Mouse (Mus musculus): ENCODE results near the gene Rhcg. TPM values are rescaled to one million over a fixed set of nuclear protein-coding genes. Genes with fewer than 3 reads are reported as not detected.
A peak's percentile ranks its signal among the peaks of the same experiment; 100 is the strongest.

The Rhcg gene
- polyA plus RNA-seq, 1 experiment from 2014 or later = 0.20 TPM

DNA sequence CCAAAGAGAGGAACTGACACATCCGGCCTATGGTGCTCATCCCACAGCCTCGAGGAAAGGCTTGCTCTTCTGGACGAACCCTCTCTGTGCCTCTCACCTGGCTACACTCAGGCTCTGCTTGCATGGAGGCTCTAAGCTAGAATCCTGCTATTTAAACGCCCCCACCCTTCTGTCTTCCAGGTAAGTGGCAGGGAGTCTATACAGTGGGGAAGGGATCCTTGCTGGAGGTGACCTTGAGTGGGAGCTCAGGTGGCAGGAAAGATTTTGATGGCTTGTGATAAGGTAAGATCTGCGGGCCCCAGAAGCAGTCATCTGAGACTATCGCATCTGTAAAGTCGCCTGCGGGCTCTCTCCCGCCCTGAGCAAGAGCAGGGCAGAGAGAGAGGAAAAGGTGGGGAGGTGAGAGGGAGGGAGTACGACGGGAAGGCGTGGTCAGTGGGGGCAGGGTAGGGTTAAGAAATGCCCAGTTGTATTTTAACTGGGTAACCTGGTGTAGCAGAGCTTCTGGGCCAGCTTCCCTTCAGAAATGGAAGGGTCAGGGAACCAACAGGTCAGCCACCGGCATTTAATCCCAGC, 14.4 kb upstream of the Rhcg start:
- H3K36me3 ChIP-seq (ENCODE audit: control insufficient read depth, insufficient read depth, low read length) = no peaks in the 10 kb centered on the region
- ATAC-seq = no peak

DNA sequence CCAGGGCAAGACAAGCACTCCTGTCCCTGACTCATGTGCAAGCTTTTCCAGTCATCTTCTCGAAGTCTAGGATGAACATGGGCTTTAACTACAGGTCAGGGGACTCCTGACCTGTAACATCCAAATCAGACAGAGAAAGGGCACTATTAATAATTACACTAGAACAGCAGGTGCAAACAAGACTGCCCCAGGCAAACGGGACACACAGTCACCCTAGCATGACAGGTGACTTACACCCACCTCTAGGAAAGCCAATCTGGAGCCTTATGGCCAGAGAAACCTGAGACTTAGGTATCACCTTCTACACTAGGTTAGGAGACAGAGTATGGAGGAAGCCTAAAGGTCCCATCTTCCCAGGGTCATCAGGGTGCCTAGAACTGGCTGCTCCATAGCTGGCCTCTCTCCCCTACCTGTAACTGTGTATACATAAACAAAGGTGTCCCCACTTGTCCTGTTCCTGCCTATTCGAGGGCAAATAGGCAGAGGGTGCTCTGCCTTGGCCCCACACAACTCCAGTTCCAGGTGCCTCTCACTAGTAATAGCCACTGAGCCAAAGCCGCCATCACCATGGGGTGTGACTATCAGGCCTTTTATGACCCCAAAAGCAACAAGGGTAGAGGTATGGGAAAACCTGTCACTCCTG, 10.9 kb upstream of the Rhcg start:
- Histone ChIP-seq H3K27me3 (replicated peaks; ENCODE audit: control insufficient read depth, insufficient read depth, low read length) (no peaks in the 10 kb centered on the region), H3K27ac (ENCODE audit: low read length) (no peak overlapping the region), H3K4me2 (ENCODE audit: low read depth, low read length) (no peak overlapping the region), H3K9ac (ENCODE audit: low read depth, low read length) (no peak overlapping the region), H3K36me3 (ENCODE audit: control insufficient read depth, insufficient read depth, low read length) (no peaks in the 10 kb centered on the region), H3K4me3 (ENCODE audit: low read length) (no peak overlapping the region), H3K9me3 (ENCODE audit: control insufficient read depth, low read length) (no peaks in the 10 kb centered on the region), H3K4me1 (ENCODE audit: control insufficient read depth, insufficient read depth, low read length) (no peaks in the 10 kb centered on the region)
- no peak for ATAC-seq
- WGBS = 57% methylated on average over 4 of the region's 4 CpGs

More for the DNA sequence above, 14.4 kb upstream of the Rhcg start:
- no peaks in the 10 kb centered on the region for H3K4me1 ChIP-seq (ENCODE audit: control insufficient read depth, insufficient read depth, low read length)
- no peak overlapping the region for H3K27ac ChIP-seq (ENCODE audit: low read length)
- WGBS = 23% methylated on average over 13 of the region's 13 CpGs
- H3K9ac ChIP-seq (ENCODE audit: low read depth, low read length) = no peak overlapping the region
- no peak overlapping the region for H3K4me2 ChIP-seq (ENCODE audit: low read depth, low read length)
- no peaks in the 10 kb centered on the region for H3K9me3 ChIP-seq (ENCODE audit: control insufficient read depth, low read length)
- H3K4me3 ChIP-seq (ENCODE audit: low read length) = no peak overlapping the region
- no peaks in the 10 kb centered on the region for H3K27me3 ChIP-seq (replicated peaks; ENCODE audit: control insufficient read depth, insufficient read depth, low read length)

DNA sequence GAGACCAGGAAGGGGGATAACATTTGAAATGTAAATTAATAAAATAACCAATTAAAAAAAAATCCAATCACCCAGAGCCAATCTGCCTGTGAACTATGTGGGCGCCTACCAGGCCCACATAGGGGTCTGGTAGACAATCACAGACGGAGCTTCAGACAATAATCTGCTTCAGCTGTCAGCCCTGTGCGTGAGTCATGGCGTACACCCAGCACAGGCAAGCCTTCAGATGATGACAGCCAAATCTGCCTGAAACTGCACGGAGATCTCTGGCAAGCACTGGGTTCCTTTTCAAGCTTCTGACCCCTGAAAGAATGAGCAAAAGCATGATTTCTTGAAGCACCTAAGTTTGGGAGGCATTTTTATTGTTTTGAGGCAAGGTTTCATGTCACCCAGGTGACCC, 8.7 kb upstream of the Rhcg start:
- Histone ChIP-seq H3K9me3 (ENCODE audit: control insufficient read depth, low read length) (no peaks in the 10 kb centered on the region), H3K27ac (ENCODE audit: low read length) (no peak overlapping the region), H3K9ac (ENCODE audit: low read depth, low read length) (no peak overlapping the region), H3K4me2 (ENCODE audit: low read depth, low read length) (no peak overlapping the region), H3K27me3 (replicated peaks; ENCODE audit: control insufficient read depth, insufficient read depth, low read length) (no peaks in the 10 kb centered on the region), H3K4me3 (ENCODE audit: low read length) (no peak overlapping the region), H3K4me1 (ENCODE audit: control insufficient read depth, insufficient read depth, low read length) (no peaks in the 10 kb centered on the region), H3K36me3 (ENCODE audit: control insufficient read depth, insufficient read depth, low read length) (no peaks in the 10 kb centered on the region)
- ATAC-seq = no peak
- WGBS = 82% methylated on average over 5 of the region's 5 CpGs

DNA sequence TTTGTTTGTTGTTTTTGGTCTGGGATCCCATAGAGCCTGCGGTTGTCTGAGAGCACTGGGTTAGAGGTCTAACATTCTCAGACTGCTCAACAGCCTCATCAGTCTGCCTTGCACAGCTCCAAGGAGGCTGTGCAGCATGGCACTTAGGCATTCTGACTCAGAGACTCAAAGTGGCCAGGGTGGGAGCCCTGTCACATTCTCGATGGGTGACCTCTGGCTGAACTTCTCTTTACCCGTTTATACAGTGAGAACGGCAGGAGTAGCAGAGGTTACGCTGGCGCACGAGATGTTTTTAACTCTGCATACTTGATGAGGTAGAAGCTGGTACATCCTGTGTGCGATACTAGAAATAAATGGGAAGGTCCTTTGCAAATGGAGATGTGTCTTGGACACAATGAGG, 5.6 kb upstream of the Rhcg start:
- H3K36me3 ChIP-seq (ENCODE audit: control insufficient read depth, insufficient read depth, low read length) = no peaks in the 10 kb centered on the region
- H3K27me3 ChIP-seq (replicated peaks; ENCODE audit: control insufficient read depth, insufficient read depth, low read length) = peaks cover 2% of the 10 kb centered on the region; the same call in 1 of the 2 replicates
- ATAC-seq = no peak
- 41% methylated on average over 8 of the region's 8 CpGs for WGBS
- no peak overlapping the region for H3K4me3 ChIP-seq (ENCODE audit: low read length)
- no peak overlapping the region for H3K4me2 ChIP-seq (ENCODE audit: low read depth, low read length)
- no peaks in the 10 kb centered on the region for H3K9me3 ChIP-seq (ENCODE audit: control insufficient read depth, low read length)
- H3K4me1 ChIP-seq (ENCODE audit: control insufficient read depth, insufficient read depth, low read length) = no peaks in the 10 kb centered on the region
- no peak overlapping the region for H3K9ac ChIP-seq (ENCODE audit: low read depth, low read length)
- no peak overlapping the region for H3K27ac ChIP-seq (ENCODE audit: low read length)

DNA sequence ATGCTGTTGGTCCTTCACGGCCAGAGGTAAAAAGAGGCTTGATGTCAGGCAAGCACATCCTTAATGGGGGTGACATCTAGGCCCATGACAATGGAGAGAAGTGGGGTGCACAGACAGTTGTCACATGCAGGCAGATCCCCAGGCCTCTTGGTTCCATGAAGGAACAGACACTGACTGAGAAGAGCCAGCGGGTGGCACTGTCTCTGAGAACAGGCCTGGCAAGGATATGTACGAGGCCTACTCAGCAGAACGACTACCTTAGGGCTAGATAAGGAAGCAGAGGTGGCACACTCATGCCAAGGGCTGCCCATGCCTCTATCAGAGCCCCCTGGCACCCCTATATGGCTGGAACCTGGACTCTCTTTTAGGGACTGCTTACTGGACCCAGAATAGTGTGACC, 2.0 kb upstream of the Rhcg start:
- WGBS = 66% methylated on average over 4 of the region's 4 CpGs
- H3K36me3 ChIP-seq (ENCODE audit: control insufficient read depth, insufficient read depth, low read length) = no peaks in the 10 kb centered on the region
- H3K9ac ChIP-seq (ENCODE audit: low read depth, low read length) = no peak overlapping the region
- H3K4me1 ChIP-seq (ENCODE audit: control insufficient read depth, insufficient read depth, low read length) = 0 out of 2 replicates have a peak, but pooled peaks cover 5% of the 10 kb centered on the region
- H3K4me3 ChIP-seq (ENCODE audit: low read length) = no peak overlapping the region
- no peak overlapping the region for H3K4me2 ChIP-seq (ENCODE audit: low read depth, low read length)
- ATAC-seq = no peak
- H3K27me3 ChIP-seq (replicated peaks; ENCODE audit: control insufficient read depth, insufficient read depth, low read length) = peaks cover 34% of the 10 kb centered on the region
- H3K9me3 ChIP-seq (ENCODE audit: control insufficient read depth, low read length) = no peaks in the 10 kb centered on the region
- no peak overlapping the region for H3K27ac ChIP-seq (ENCODE audit: low read length)

DNA sequence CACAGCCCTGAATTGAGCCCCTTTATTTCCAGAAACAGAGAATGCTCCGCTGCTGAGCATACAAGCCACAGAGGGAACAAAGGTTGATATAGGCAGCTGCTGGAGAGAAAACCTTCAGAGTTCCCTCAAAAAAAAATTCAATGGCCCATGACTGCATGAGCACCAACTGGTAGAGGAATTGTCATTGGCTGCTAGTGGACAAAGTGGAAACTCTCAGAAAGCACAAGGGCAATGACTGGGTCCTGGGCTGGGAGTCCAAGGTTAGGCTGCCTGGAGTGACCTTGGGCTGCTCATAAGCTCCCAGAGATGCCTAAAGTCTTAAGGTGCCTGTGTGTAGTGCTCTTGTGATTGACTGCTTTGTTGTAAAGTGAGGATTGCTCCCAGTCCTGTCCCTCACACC, 1.5 kb downstream of the Rhcg start:
- Histone ChIP-seq H3K4me3 (ENCODE audit: low read length) (no peak overlapping the region), H3K9me3 (ENCODE audit: control insufficient read depth, low read length) (no peaks in the 10 kb centered on the region), H3K27ac (ENCODE audit: low read length) (no peak overlapping the region), H3K4me1 (ENCODE audit: control insufficient read depth, insufficient read depth, low read length) (0 out of 2 replicates have a peak, but pooled peaks cover 5% of the 10 kb centered on the region), H3K9ac (ENCODE audit: low read depth, low read length) (no peak overlapping the region), H3K27me3 (replicated peaks; ENCODE audit: control insufficient read depth, insufficient read depth, low read length) (peaks cover 43% of the 10 kb centered on the region), H3K4me2 (ENCODE audit: low read depth, low read length) (no peak overlapping the region), H3K36me3 (ENCODE audit: control insufficient read depth, insufficient read depth, low read length) (no peaks in the 10 kb centered on the region)
- 66% methylated on average over 1 of the region's 1 CpGs for WGBS
- no peak for ATAC-seq

DNA sequence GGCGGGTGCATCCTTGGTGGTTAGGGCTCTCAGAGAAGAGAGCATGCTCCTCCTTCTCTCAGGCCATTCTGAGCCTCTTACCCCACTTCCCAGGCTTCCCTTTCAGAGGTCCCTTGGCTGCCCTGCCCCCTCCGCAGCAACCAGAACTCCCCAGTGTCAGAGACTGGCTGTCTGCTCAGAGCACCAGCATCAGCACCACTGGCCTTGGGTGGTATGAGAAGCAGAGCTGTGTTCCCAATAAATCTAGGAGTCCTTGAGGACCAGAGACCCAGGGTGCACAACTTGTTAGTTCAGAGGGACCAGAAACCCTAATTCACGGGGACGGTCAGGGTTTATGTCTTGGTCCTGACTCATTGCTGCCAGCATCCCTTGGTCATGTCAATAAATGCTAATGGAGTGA, 2.4 kb downstream of the Rhcg start:
- 0 out of 2 replicates have a peak, but pooled peaks cover 5% of the 10 kb centered on the region for H3K4me1 ChIP-seq (ENCODE audit: control insufficient read depth, insufficient read depth, low read length)
- no peak overlapping the region for H3K4me3 ChIP-seq (ENCODE audit: low read length)
- no peak overlapping the region for H3K4me2 ChIP-seq (ENCODE audit: low read depth, low read length)
- no peak overlapping the region for H3K9ac ChIP-seq (ENCODE audit: low read depth, low read length)
- 77% methylated on average over 4 of the region's 4 CpGs for WGBS
- H3K9me3 ChIP-seq (ENCODE audit: control insufficient read depth, low read length) = no peaks in the 10 kb centered on the region
- no peak for ATAC-seq
- H3K36me3 ChIP-seq (ENCODE audit: control insufficient read depth, insufficient read depth, low read length) = no peaks in the 10 kb centered on the region
- H3K27me3 ChIP-seq (replicated peaks; ENCODE audit: control insufficient read depth, insufficient read depth, low read length) = peaks cover 43% of the 10 kb centered on the region
- H3K27ac ChIP-seq (ENCODE audit: low read length) = no peak overlapping the region

DNA sequence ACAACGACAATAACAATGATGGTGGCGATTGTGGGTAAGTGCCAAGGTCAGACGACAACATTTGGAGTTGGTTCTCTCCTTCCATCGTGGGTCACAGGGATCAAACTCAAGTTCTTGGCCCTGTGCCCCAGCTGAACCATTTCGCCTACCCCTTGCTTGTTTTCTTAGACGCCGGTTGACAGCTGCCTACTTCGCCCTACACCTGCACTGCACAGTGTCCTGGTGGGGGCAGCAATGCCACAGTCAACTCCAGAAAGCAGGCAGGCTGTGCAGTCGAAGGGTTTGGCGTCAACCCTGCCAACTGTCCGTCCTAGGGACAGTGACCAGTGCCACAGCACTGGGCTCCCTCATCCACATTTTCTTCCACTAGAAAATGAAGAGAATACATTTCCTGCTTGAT, 4.1 kb downstream of the Rhcg start:
- peaks cover 43% of the 10 kb centered on the region for H3K27me3 ChIP-seq (replicated peaks; ENCODE audit: control insufficient read depth, insufficient read depth, low read length)
- no peaks in the 10 kb centered on the region for H3K9me3 ChIP-seq (ENCODE audit: control insufficient read depth, low read length)
- no peak overlapping the region for H3K9ac ChIP-seq (ENCODE audit: low read depth, low read length)
- 57% methylated on average over 11 of the region's 11 CpGs for WGBS
- ATAC-seq = no peak
- no peaks in the 10 kb centered on the region for H3K36me3 ChIP-seq (ENCODE audit: control insufficient read depth, insufficient read depth, low read length)
- no peak overlapping the region for H3K4me3 ChIP-seq (ENCODE audit: low read length)
- H3K4me2 ChIP-seq (ENCODE audit: low read depth, low read length) = no peak overlapping the region
- H3K4me1 ChIP-seq (ENCODE audit: control insufficient read depth, insufficient read depth, low read length) = 0 out of 2 replicates have a peak, but pooled peaks cover 5% of the 10 kb centered on the region
- no peak overlapping the region for H3K27ac ChIP-seq (ENCODE audit: low read length)

DNA sequence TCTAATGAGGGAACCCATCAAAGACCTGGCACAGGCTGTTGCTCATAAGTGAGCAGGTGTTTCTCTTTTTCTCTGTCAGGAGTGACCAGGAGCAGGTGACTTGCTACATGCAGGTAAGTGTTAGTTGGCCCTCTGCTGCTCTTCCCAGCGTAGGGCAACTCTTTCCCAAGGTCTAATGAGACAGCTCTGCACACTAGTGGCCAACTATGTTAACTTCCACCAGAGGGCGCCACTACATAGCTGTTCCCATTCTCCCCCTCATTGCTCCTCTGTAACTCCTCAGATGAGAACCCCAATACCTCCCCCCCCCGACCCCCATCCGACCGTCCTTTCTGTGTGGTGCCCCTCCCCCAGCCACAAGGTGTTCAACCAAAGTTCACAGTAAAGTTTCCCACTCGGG, 4.7 kb downstream of the Rhcg start:
- peaks cover 5% of the 10 kb centered on the region; the same call in 1 of the 2 replicates for H3K4me1 ChIP-seq (ENCODE audit: control insufficient read depth, insufficient read depth, low read length)
- H3K4me3 ChIP-seq (ENCODE audit: low read length) = no peak overlapping the region
- H3K9me3 ChIP-seq (ENCODE audit: control insufficient read depth, low read length) = no peaks in the 10 kb centered on the region
- no peak overlapping the region for H3K9ac ChIP-seq (ENCODE audit: low read depth, low read length)
- 10% methylated on average over 6 of the region's 6 CpGs for WGBS
- H3K4me2 ChIP-seq (ENCODE audit: low read depth, low read length) = no peak overlapping the region
- ATAC-seq = peak; percentile 64; the same call in 1 of the 2 replicates
- no peak overlapping the region for H3K27ac ChIP-seq (ENCODE audit: low read length)
- peaks cover 42% of the 10 kb centered on the region for H3K27me3 ChIP-seq (replicated peaks; ENCODE audit: control insufficient read depth, insufficient read depth, low read length)
- no peaks in the 10 kb centered on the region for H3K36me3 ChIP-seq (ENCODE audit: control insufficient read depth, insufficient read depth, low read length)
